Mouse (Mus musculus) MEL (cell line): ENCODE measurements at regions not wholly inside any gene's neighbourhood (a gene's known extent, or its start where the extent isn't known, plus 50 kb on each side); places are given as distances from the start of the nearest gene placed in this dataset.

Experiments
- DNase-seq: peaks from one replicate; pipeline ENCODE4 v3.0.0; 2011; ENCODE audit warnings: low read depth, low spot score
- H3K27ac ChIP-seq: 2 replicates; pipeline ENCODE4 v1.5.1; 2012; ENCODE audit warnings: low read depth, mild to moderate bottlenecking, control low read depth, low read length, moderate library complexity; ENCODE audit not compliant: control insufficient read depth
- H3K27me3 ChIP-seq, 2 experiments: fragments of 150-350 bp in 1 of 2; sonication (generic) in 1 of 2; 2 replicates each; pipeline ENCODE4 v1.6.1; 2012; ENCODE audit warnings: low read length in 2 of 2, mild to moderate bottlenecking in 2 of 2, improper control_type of control experiment in 1 of 2, moderate library complexity in 1 of 2; ENCODE audit not compliant: insufficient read depth in 2 of 2, control insufficient read depth in 1 of 2
- H3K36me3 ChIP-seq, 2 experiments: 2 replicates each; pipeline ENCODE4 v1.6.1; 2012 to 2014; ENCODE audit warnings: low read length in 2 of 2, improper control_type of control experiment in 1 of 2, inconsistent platforms in 1 of 2, mild to moderate bottlenecking in 1 of 2; ENCODE audit not compliant: insufficient read depth in 2 of 2, control insufficient read depth in 1 of 2
- H3K4me1 ChIP-seq, 2 experiments: fragments of 150-350 bp in 1 of 2; sonication (generic) in 1 of 2; 2 replicates each; pipeline ENCODE4 v1.6.1; 2012; ENCODE audit warnings: low read length in 2 of 2, improper control_type of control experiment in 1 of 2, mild to moderate bottlenecking in 1 of 2; ENCODE audit not compliant: insufficient read depth in 2 of 2, control insufficient read depth in 1 of 2
- H3K4me3 ChIP-seq, 2 experiments: fragments of 150-350 bp in 1 of 2; sonication (generic) in 1 of 2; 2 replicates each; pipeline ENCODE4 v1.5.1; 2012; ENCODE audit warnings: low read depth in 2 of 2, low read length in 2 of 2, mild to moderate bottlenecking in 2 of 2, moderate library complexity in 2 of 2, control low read depth in 1 of 2, improper control_type of control experiment in 1 of 2; ENCODE audit not compliant: control insufficient read depth in 1 of 2, insufficient read depth in 1 of 2
- H3K79me2 ChIP-seq: 2 replicates; pipeline ENCODE4 v1.6.1; 2012; ENCODE audit warnings: mild to moderate bottlenecking, low read length, moderate library complexity; ENCODE audit not compliant: control insufficient read depth, poor library complexity, insufficient read depth
- H3K9ac ChIP-seq: 2 replicates; pipeline ENCODE4 v1.6.1; 2012; ENCODE audit warnings: low read depth, mild to moderate bottlenecking, control low read depth, low read length, moderate library complexity; ENCODE audit not compliant: control insufficient read depth, poor library complexity, severe bottlenecking
- H3K9me3 ChIP-seq: fragments of 150-350 bp; sonication (generic); replicated peaks from 2 replicates; pipeline ENCODE4 v1.6.1; 2012; ENCODE audit warnings: mild to moderate bottlenecking, low read length, improper control_type of control experiment, moderate library complexity; ENCODE audit not compliant: insufficient read depth
- BHLHE40 ChIP-seq: IDR thresholded peaks from 2 replicates; pipeline ENCODE4 v1.6.1; 2012; ENCODE audit warnings: low read depth, mild to moderate bottlenecking, inconsistent platforms, low read length, improper control_type of control experiment, borderline replicate concordance
- CHD1 ChIP-seq: IDR thresholded peaks from 2 replicates; pipeline ENCODE4 v1.6.1; 2012; ENCODE audit warnings: low read depth, mild to moderate bottlenecking, inconsistent platforms, low read length, improper control_type of control experiment
- CTCF ChIP-seq, 3 experiments: IDR thresholded peaks in 2 of 3; conservative IDR thresholded peaks in 1 of 3; 2 replicates each; pipeline ENCODE4 v1.5.1; 2011 to 2012; ENCODE audit warnings: low read length in 3 of 3, low read depth in 2 of 3, mild to moderate bottlenecking in 2 of 3, improper control_type of control experiment in 1 of 3, inconsistent platforms in 1 of 3, mixed read lengths in 1 of 3, moderate library complexity in 1 of 3; ENCODE audit not compliant: control insufficient read depth in 1 of 3, insufficient read depth in 1 of 3, poor library complexity in 1 of 3, severe bottlenecking in 1 of 3
- E2F4 ChIP-seq: IDR thresholded peaks from 2 replicates; pipeline ENCODE4 v1.6.1; 2011; ENCODE audit warnings: low read depth, low read length, improper control_type of control experiment, borderline replicate concordance
- ELF1 ChIP-seq: IDR thresholded peaks from 2 replicates; pipeline ENCODE4 v1.6.1; 2014; ENCODE audit warnings: low read depth, mild to moderate bottlenecking, inconsistent platforms, low read length, improper control_type of control experiment, moderate library complexity
- GABPA ChIP-seq: IDR thresholded peaks from 2 replicates; pipeline ENCODE4 v1.6.1; 2012; ENCODE audit warnings: low read depth, mild to moderate bottlenecking, inconsistent platforms, low read length, improper control_type of control experiment, moderate library complexity
- MAFK ChIP-seq: IDR thresholded peaks from 2 replicates; pipeline ENCODE4 v1.6.1; 2011; ENCODE audit warnings: low read depth, mild to moderate bottlenecking, low read length, improper control_type of control experiment, borderline replicate concordance
- MAZ ChIP-seq: IDR thresholded peaks from 2 replicates; pipeline ENCODE4 v1.6.1; 2012; ENCODE audit warnings: low read depth, mild to moderate bottlenecking, inconsistent platforms, low read length, improper control_type of control experiment
- MXI1 ChIP-seq: IDR thresholded peaks from 2 replicates; pipeline ENCODE4 v1.6.1; 2011; ENCODE audit warnings: mild to moderate bottlenecking, low read depth, low read length, improper control_type of control experiment
- NRF1 ChIP-seq: IDR thresholded peaks from 2 replicates; pipeline ENCODE4 v1.6.1; 2014; ENCODE audit warnings: low read depth, mild to moderate bottlenecking, inconsistent platforms, low read length, improper control_type of control experiment, moderate library complexity; ENCODE audit not compliant: poor library complexity, insufficient read depth, severe bottlenecking
- RCOR1 ChIP-seq: IDR thresholded peaks from 2 replicates; pipeline ENCODE4 v1.6.1; 2012; ENCODE audit warnings: low read depth, mild to moderate bottlenecking, inconsistent platforms, low read length, improper control_type of control experiment
- SMC3 ChIP-seq: IDR thresholded peaks from 2 replicates; pipeline ENCODE4 v1.6.1; 2011; ENCODE audit warnings: low read depth, low read length, improper control_type of control experiment
- TAL1 ChIP-seq: IDR thresholded peaks from 2 replicates; pipeline ENCODE4 v1.6.1; 2012; ENCODE audit warnings: mild to moderate bottlenecking, inconsistent platforms, low read length, moderate library complexity, mixed read lengths
- TCF12 ChIP-seq: IDR thresholded peaks from 2 replicates; pipeline ENCODE4 v1.6.1; 2014; ENCODE audit warnings: low read depth, mild to moderate bottlenecking, inconsistent platforms, low read length, improper control_type of control experiment, moderate library complexity
- USF1 ChIP-seq: IDR thresholded peaks from 2 replicates; pipeline ENCODE4 v1.6.1; 2014; ENCODE audit warnings: low read depth, mild to moderate bottlenecking, inconsistent platforms, low read length, improper control_type of control experiment, moderate library complexity
- USF2 ChIP-seq, 2 experiments: IDR thresholded peaks; 2 replicates each; pipeline ENCODE4 v1.6.1; 2011 to 2012; ENCODE audit warnings: improper control_type of control experiment in 2 of 2, low read length in 2 of 2, borderline replicate concordance in 1 of 2, inconsistent platforms in 1 of 2, low read depth in 1 of 2, mild to moderate bottlenecking in 1 of 2; ENCODE audit not compliant: insufficient read depth in 1 of 2
- ZC3H11A ChIP-seq: IDR thresholded peaks from 2 replicates; pipeline ENCODE4 v1.6.1; 2012; ENCODE audit warnings: low read depth, mild to moderate bottlenecking, inconsistent platforms, low read length, improper control_type of control experiment
- ZKSCAN1 ChIP-seq: IDR thresholded peaks from 2 replicates; pipeline ENCODE4 v1.6.1; 2012; ENCODE audit warnings: low read depth, mild to moderate bottlenecking, inconsistent platforms, low read length, improper control_type of control experiment, moderate library complexity
- ZMIZ1 ChIP-seq: IDR thresholded peaks from 2 replicates; pipeline ENCODE4 v1.6.1; 2012; ENCODE audit warnings: low read depth, mild to moderate bottlenecking, inconsistent platforms, low read length, improper control_type of control experiment, moderate library complexity

DNA sequence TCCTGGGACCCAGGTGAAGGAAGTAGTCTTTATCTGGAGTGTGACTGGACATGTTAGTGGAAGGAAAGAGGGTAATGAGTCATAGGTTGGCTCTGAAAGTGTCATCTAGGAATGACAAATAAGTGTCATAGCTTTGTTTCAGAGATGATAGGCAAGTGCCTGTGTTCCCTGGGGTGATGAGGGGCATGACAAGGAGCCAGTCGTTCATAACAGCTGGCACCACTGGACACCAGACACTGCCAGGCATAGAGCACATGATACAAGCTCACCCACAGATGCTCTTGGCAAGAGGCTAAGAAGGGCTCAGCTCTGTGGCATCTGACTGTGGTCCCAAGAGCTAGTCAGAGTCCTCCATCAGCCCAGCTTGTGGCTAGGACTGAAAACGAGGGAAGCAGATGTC lies 171.0 kb downstream of the Rab11fip4 start:
- Histone ChIP-seq H3K27me3 (peaks cover 9 to 11% of the 10 kb centered on the region in 2 experiments), H3K36me3 (no peaks in the 10 kb centered on the region), H3K4me1 (no peaks in the 10 kb centered on the region), H3K79me2 (no peaks in the 10 kb centered on the region), H3K9ac (no peak overlapping the region), H3K4me3 (no peak overlapping the region), H3K9me3 (no peaks in the 10 kb centered on the region), H3K27ac (no peak overlapping the region)
- no peak for DNase-seq
- TF ChIP-seq RCOR1: no peak
- no peak for TF ChIP-seq MAFK
- TF ChIP-seq ZKSCAN1: no peak
- TF ChIP-seq BHLHE40: no peak
- TF ChIP-seq NRF1: no peak
- TF ChIP-seq CHD1: no peak
- no peak for TF ChIP-seq MAZ
- TF ChIP-seq ELF1: no peak
- TF ChIP-seq E2F4: no peak
- TF ChIP-seq ZMIZ1: no peak

DNA sequence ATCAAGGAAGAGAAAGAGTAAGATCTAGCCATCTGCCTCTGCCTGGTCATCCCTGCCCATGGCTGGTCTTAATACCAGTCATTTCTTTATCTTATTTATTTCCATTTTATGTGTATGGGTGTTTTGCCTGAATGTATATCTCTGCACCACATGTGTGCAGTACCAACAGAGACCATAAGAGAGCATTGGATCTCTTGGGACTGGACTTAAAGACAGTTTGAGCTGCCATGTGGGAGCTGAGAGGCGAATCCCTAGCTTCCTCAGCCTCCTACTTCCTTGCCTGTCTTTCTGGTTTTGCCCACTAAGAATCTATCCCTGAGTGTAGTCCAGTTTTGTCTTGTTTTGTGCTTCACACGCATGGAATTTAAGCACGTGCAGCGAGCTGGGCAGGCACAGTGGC lies 169.5 kb downstream of the Rab11fip4 start:
- peaks cover 9 to 11% of the 10 kb centered on the region in 2 experiments for H3K27me3 ChIP-seq

More for the DNA sequence above, 169.5 kb downstream of the Rab11fip4 start:
- no peaks in the 10 kb centered on the region for H3K4me1 ChIP-seq
- H3K36me3 ChIP-seq: no peaks in the 10 kb centered on the region
- no peak overlapping the region for H3K4me3 ChIP-seq
- no peaks in the 10 kb centered on the region for H3K9me3 ChIP-seq
- no peak for DNase-seq
- H3K79me2 ChIP-seq: no peaks in the 10 kb centered on the region
- no peak overlapping the region for H3K27ac ChIP-seq
- TF ChIP-seq SMC3 (no peak), GABPA (no peak), CHD1 (no peak), ZC3H11A (no peak), TCF12 (no peak), USF2 (IDR thresholded peaks at IDR 0.05; ENCODE audit: borderline replicate concordance in 1 of 2, insufficient read depth in 1 of 2, low read depth in 1 of 2, low read length in 2 of 2) (no peak), ZKSCAN1 (no peak), USF1 (no peak), RCOR1 (no peak), E2F4 (no peak), MAFK (no peak), TAL1 (no peak), CTCF (IDR thresholded peaks at IDR 0.05 in 2 of 3, conservative IDR thresholded peaks at IDR 0.05 in 1 of 3; ENCODE audit: control insufficient read depth in 1 of 3, insufficient read depth in 1 of 3, low read depth in 2 of 3, low read length in 3 of 3, poor library complexity in 1 of 3, severe bottlenecking in 1 of 3) (no peak; a peak in 1 of 6 replicates), MXI1 (no peak), MAZ (no peak)
- H3K9ac ChIP-seq: no peak overlapping the region
